Mouse (Mus musculus): ENCODE data around the gene Trim67.

GRCm38 (mm10) chr8:124826658-124827057 is 33.8 kb downstream of the Trim67 start:
- no peak for TF ChIP-seq CTCF (IDR thresholded peaks at IDR 0.05; ENCODE audit: insufficient read depth, low read length)
- no peak for TF ChIP-seq POLR2A (IDR thresholded peaks at IDR 0.05; ENCODE audit: borderline replicate concordance, extremely low read depth, low read depth, low read length)

Data from lung, adult 2 months (tissue).